Mouse (Mus musculus) liver, embryonic 14.5 days (tissue): ENCODE data around the gene Zfp710. TPM values are rescaled to one million over a fixed set of nuclear protein-coding genes. Genes with fewer than 3 reads are reported as not detected.
"Not testable (repeated sequence)": the region's sequence is repeated elsewhere in the genome, so short reads cannot be mapped to it uniquely, and the experiment has no call there.

Experiments used
- ATAC-seq: fragments of 200-750 bp; cut with Nextera tagmentation; 2 replicates; pipeline ENCODE4 v1.8.0; 2017; ENCODE audit warnings: moderate number of reproducible peaks, mild to moderate bottlenecking, moderate library complexity; ENCODE audit not compliant: insufficient read depth
- DNase-seq, 3 experiments: peaks; one replicate each; pipeline ENCODE4 v3.0.0-alpha.2; 2012 to 2013; ENCODE audit warnings: low read depth in 3 of 3, low spot score in 3 of 3
- H3K27ac ChIP-seq: fragments of 300-500 bp; sonication (generic); 2 replicates; pipeline ENCODE4 v1.5.1; 2014; ENCODE audit warnings: moderate library complexity, mild to moderate bottlenecking, control low read depth, inconsistent platforms
- H3K27me3 ChIP-seq: fragments of 300-500 bp; sonication (generic); 2 replicates; pipeline ENCODE4 v1.6.1; 2014; ENCODE audit warnings: mild to moderate bottlenecking, low read length, moderate library complexity; ENCODE audit not compliant: control insufficient read depth, insufficient read depth
- H3K36me3 ChIP-seq: fragments of 300-500 bp; sonication (generic); replicated peaks from 2 replicates; pipeline ENCODE4 v1.6.1; 2014; ENCODE audit warnings: low read depth; ENCODE audit not compliant: control insufficient read depth, insufficient read depth
- H3K4me1 ChIP-seq, 2 experiments: fragments of 200-500 bp in 1 of 2; fragments of 300-500 bp in 1 of 2; sonication (generic) in 1 of 2; replicated peaks; 2 replicates each; pipeline ENCODE4 v1.6.1; 2012 to 2014; ENCODE audit warnings: antibody characterized with exemption in 1 of 2, inconsistent platforms in 1 of 2, low read length in 1 of 2; ENCODE audit not compliant: control insufficient read depth in 2 of 2, insufficient read depth in 2 of 2
- H3K4me2 ChIP-seq: fragments of 300-500 bp; sonication (generic); 2 replicates; pipeline ENCODE4 v1.6.1; 2014; ENCODE audit warnings: low read depth, mild to moderate bottlenecking, control low read depth, moderate library complexity
- H3K4me3 ChIP-seq, 2 experiments: fragments of 200-500 bp in 1 of 2; fragments of 300-500 bp in 1 of 2; sonication (generic) in 1 of 2; 2 replicates each; pipeline ENCODE4 v1.5.1; 2012 to 2014; ENCODE audit warnings: low read depth in 2 of 2, low read length in 2 of 2, mild to moderate bottlenecking in 2 of 2, control low read depth in 1 of 2, inconsistent platforms in 1 of 2, moderate library complexity in 1 of 2; ENCODE audit not compliant: insufficient read depth in 1 of 2
- H3K9ac ChIP-seq: fragments of 300-500 bp; sonication (generic); replicated peaks from 2 replicates; pipeline ENCODE4 v1.6.1; 2014; ENCODE audit warnings: mild to moderate bottlenecking, control low read depth, moderate library complexity
- H3K9me3 ChIP-seq: fragments of 300-500 bp; sonication (generic); 2 replicates; pipeline ENCODE4 v1.6.1; 2016; ENCODE audit warnings: low read length, mixed read lengths; ENCODE audit not compliant: control insufficient read depth
- CTCF ChIP-seq: IDR thresholded peaks from 2 replicates; pipeline ENCODE4 v1.5.1; 2016; ENCODE audit warnings: antibody characterized with exemption, low read depth, control low read depth
- EP300 ChIP-seq: IDR thresholded peaks from 2 replicates; pipeline ENCODE4 v1.6.1; 2016; ENCODE audit warnings: antibody characterized with exemption, low read depth
- WGBS: fragments of 180-500 bp; shearing (Covaris S2); extraction: QIAGEN DNeasy Blood & Tissue Kit; methylation state at CpG from one replicate; pipeline ENCODE4 v1.1.7; 2014; ENCODE audit not compliant: insufficient replicate concordance; 5-methylcytosine and 5-hydroxymethylcytosine counted together
- polyA plus RNA-seq, 2 experiments: library from polyadenylated mRNA; depleted of rRNA in 1 of 2; stranded (reverse) in 1 of 2; unstranded in 1 of 2; fragments of >200 nt; fragmentation: Nextera tagmentation in 1 of 2; extraction: Ambion mirVana in 1 of 2; gene quantifications; 2 replicates each; pipeline versions ENCODE4 v1.2.1 to v1.2.3; 2012 to 2014

Gene Zfp710
- polyA plus RNA-seq (2012; rRNA removed) (5.9 and 6.5 TPM in 2 replicates), polyA plus RNA-seq (2014; fragmentation: Nextera tagmentation; extraction: Ambion mirVana) (3.7 and 4.0 TPM in 2 replicates)

DNA sequence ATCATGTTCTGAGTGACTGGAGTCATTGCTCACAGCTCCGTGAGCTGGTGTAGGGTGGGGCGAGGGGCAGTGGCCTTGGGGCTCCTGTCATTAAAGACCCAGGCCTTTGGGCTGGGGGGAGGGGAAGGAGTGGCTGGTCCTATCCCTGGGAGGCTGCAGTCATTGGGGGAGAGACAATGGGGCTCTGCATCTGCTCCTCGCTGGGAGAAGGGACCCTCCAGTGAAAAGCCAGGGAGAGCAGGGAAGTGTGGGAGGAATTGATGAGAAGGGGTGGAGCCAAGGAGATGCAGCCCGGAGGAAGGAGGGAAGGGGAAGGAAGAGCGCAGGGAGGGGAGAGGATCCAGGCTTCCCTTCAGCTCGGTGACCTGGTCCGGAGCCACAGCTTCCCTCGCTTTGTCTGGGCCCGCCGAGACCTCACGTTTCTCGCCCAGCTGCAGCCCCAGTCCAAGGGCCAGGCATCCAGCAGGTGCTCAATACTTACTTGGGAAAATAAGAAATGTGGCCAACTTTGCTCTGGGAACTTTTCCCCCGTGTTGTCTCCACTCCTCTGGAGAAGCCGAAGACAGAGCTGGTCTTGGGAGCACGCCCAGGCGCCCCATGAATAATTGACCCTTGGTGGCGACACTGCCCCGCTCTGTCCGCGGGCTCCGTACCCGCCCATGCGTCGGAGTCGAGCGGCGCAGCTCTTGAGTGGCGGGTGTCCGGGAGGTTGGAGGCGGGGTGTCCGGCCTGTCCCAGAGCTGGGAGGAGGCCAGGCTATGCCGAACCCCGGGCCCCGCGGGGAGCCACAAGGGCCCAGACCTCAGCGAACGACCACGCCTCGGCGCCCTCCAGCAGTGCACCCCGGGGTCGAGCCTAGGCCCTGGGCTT lies at the start of gene Zfp710:
Gene Zfp710 (plus strand): TSS at position 294 of the 870 bp plus-strand sequence.
- peak; percentile 76 for ATAC-seq
- no peak for DNase-seq
- Histone ChIP-seq H3K9ac (peak within 1 kb of the TSS; percentile 50), H3K36me3 (no peaks in the 10 kb centered on the region), H3K4me1 (peaks cover 0 to 2% of the 10 kb centered on the region in 2 experiments; a peak in 2 of 4 replicates), H3K4me2 (peak within 1 kb of the TSS; percentile 69), H3K9me3 (no peaks in the 10 kb centered on the region), H3K27me3 (peaks cover 13% of the 10 kb centered on the region), H3K4me3 (peak within 1 kb of the TSS; percentile 58 to 77), H3K27ac (peak within 1 kb of the TSS; percentile 3; the same call in 1 of the 2 replicates)
- peak; percentile 15; the same call in 1 of the 2 replicates for TF ChIP-seq CTCF
- no peak for TF ChIP-seq EP300
- 2% methylated on average over 42 of the region's 42 CpGs for WGBS

DNA sequence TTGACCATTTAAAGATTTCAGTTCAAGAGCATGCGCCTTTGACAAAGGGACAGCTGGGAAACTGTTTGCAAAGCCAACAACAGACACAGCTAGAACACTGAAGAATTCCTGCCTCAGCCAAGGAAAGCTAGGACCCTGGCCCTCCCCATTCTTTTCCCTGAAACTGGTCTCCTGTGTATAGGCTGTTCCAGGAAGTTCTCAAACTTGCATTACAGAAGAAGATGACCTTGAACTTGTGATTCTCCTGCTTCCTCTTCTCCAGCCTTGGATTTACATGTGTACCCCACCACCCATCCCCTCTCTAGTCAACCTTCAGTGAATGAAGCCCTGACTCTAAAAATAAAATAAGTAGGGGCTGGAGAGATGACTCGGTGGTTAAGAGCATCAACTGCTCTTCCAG lies 49.3 kb upstream of the Zfp710 start:
- WGBS, result 59% methylated on average over 2 of the region's 2 CpGs
- H3K4me3 ChIP-seq, result no peak overlapping the region
- DNase-seq (no peak), ATAC-seq (no peak)
- no peak for TF ChIP-seq EP300
- H3K36me3 ChIP-seq, result no peaks in the 10 kb centered on the region
- H3K9ac ChIP-seq, result no peak overlapping the region
- no peaks in the 10 kb centered on the region for H3K27me3 ChIP-seq
- H3K9me3 ChIP-seq, result no peaks in the 10 kb centered on the region
- no peak overlapping the region for H3K4me2 ChIP-seq
- no peak overlapping the region for H3K27ac ChIP-seq
- no peaks in the 10 kb centered on the region for H3K4me1 ChIP-seq

DNA sequence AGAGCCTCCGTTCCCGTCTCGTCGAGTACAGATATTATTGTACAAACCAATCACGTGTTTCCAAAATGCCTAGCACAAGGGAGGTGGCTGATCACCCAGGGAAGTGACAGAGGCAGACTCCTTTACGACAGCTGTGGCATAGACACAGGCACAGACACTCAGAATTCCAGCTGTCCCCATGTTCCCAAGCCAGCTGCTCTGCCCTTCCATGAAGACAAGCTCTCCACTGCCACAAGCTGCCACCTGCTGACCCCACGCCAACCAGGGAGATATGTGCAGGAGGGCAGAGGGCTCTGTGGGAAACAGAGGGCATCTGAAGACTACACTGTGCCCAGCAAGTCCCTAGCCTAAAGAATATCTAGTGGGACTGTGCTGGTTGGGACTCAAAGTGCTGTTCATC lies 37.9 kb upstream of the Zfp710 start:
- no peak overlapping the region for H3K9ac ChIP-seq
- H3K27me3 ChIP-seq, result no peaks in the 10 kb centered on the region
- no peak overlapping the region for H3K4me2 ChIP-seq
- ATAC-seq (no peak), DNase-seq (no peak)
- TF ChIP-seq CTCF, result no peak
- TF ChIP-seq EP300, result no peak
- no peaks in the 10 kb centered on the region for H3K9me3 ChIP-seq
- no peaks in the 10 kb centered on the region for H3K4me1 ChIP-seq
- 78% methylated on average over 7 of the region's 7 CpGs for WGBS
- H3K4me3 ChIP-seq, result no peak overlapping the region
- H3K36me3 ChIP-seq, result no peaks in the 10 kb centered on the region
- no peak overlapping the region for H3K27ac ChIP-seq

DNA sequence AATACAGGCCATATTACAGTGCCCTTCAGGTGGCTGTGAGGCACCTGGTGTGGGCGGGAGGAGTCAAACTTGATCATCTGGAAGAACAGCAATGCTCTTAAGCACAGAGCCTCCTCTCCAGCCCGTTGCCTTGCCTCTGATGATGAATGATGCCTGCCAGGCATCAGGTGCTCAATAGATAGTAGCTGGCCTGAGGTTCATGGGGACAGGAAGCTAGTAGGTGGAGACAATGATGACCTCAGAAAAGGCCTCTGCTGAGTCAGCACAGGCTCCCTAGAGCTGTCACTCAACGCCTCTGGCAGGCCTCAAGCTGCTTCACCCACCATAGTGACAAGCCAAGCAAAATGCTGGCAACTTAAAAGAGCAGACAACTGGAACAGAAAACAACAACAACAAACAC lies 36.9 kb upstream of the Zfp710 start:
- DNase-seq (no peak), ATAC-seq (no peak)
- Histone ChIP-seq H3K36me3 (no peaks in the 10 kb centered on the region), H3K4me3 (no peak overlapping the region), H3K4me1 (no peaks in the 10 kb centered on the region), H3K4me2 (no peak overlapping the region), H3K9me3 (no peaks in the 10 kb centered on the region), H3K9ac (no peak overlapping the region), H3K27ac (no peak overlapping the region), H3K27me3 (no peaks in the 10 kb centered on the region)
- WGBS, result 34% methylated on average over 3 of the region's 3 CpGs
- TF ChIP-seq EP300 (no peak), CTCF (no peak)

DNA sequence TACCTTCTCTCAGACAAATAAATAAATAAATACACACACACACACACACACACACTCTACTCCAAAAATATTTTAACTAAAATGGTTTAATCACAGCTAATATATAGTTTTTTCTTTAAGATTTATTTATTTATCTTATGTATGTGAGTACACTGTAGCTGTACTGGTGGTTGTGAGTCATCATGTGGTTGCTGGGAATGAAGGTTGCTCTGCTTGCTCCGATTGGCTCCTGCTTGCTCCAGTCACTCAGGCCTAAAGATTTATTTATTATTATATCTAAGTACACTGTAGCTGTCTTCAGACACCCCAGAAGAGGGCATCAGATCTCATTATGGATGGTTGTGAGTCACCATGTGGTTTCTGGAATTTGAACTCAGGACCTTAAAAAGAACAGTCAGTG lies 36.1 kb upstream of the Zfp710 start:
- not testable (repeated sequence) for H3K4me1 ChIP-seq, H3K27ac ChIP-seq, H3K4me3 ChIP-seq, H3K4me2 ChIP-seq, H3K36me3 ChIP-seq, DNase-seq, H3K27me3 ChIP-seq, ATAC-seq, H3K9ac ChIP-seq, H3K9me3 ChIP-seq
- WGBS, result 62% methylated on average over 1 of the region's 1 CpGs
